Mouse (Mus musculus): ENCODE results near the gene Srpk1. TPM values are rescaled to one million over a fixed set of nuclear protein-coding genes. Genes with fewer than 3 reads are reported as not detected.

The Srpk1 gene
- polyA plus RNA-seq (2015; fragmentation: Nextera tagmentation; extraction: Ambion mirVana), result 79.4 and 80.8 TPM in 2 replicates

DNA sequence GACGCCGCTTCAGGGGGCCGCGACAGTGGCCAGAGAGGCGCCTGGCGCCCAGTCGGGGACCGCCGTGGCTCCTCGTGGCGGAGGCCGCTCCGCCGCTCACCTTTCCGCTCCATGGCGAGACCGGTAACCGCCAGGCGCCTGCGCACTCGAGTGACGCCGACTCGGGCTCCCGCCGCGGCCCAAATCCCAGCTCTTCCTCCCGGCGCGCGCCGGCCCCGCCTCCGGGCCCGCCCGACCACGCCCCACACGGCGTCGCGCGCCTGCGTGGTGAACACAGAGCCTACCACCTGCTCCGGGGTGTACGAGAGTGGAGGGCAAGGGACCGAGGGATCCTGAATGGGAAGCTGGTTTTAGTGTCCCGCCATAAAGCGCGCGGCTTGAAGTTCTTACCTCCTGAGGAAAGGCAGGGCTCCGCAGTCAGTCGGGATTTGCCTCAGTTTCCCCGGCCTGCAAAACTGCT is at the start of gene Srpk1:
Gene Srpk1 (minus strand): TSS at position 410 of the 460 bp plus-strand sequence.
- Histone ChIP-seq H3K4me1 (ENCODE audit: control insufficient read depth, insufficient read depth, low read depth, low read length) (peaks cover 17% of the 10 kb centered on the region), H3K9me3 (ENCODE audit: control insufficient read depth, low read length) (no peaks in the 10 kb centered on the region), H3K27me3 (replicated peaks; ENCODE audit: control insufficient read depth, insufficient read depth, low read length) (no peaks in the 10 kb centered on the region), H3K27ac (ENCODE audit: low read depth, low read length) (peak within 1 kb of the TSS; percentile 91), H3K4me3 (ENCODE audit: low read length) (peak within 1 kb of the TSS; percentile 88), H3K9ac (ENCODE audit: low read depth, low read length) (peak within 1 kb of the TSS; percentile 98), H3K36me3 (ENCODE audit: control insufficient read depth, insufficient read depth, low read length) (no peaks in the 10 kb centered on the region), H3K4me2 (ENCODE audit: low read length) (peak within 1 kb of the TSS; percentile 81)
- WGBS, result under 1% methylated on average over 38 of the region's 53 CpGs
- peak; percentile 98 for ATAC-seq

- Histone ChIP-seq H3K27me3 (replicated peaks; ENCODE audit: control insufficient read depth, insufficient read depth, low read length) (no peaks in the 10 kb centered on the region), H3K9ac (ENCODE audit: low read depth, low read length) (no peak overlapping the region), H3K27ac (ENCODE audit: low read depth, low read length) (no peak overlapping the region), H3K4me1 (ENCODE audit: control insufficient read depth, insufficient read depth, low read depth, low read length) (peaks cover 2% of the 10 kb centered on the region; the same call in 1 of the 2 replicates), H3K4me3 (ENCODE audit: low read length) (no peak overlapping the region), H3K4me2 (ENCODE audit: low read length) (no peak overlapping the region), H3K36me3 (ENCODE audit: control insufficient read depth, insufficient read depth, low read length) (no peaks in the 10 kb centered on the region), H3K9me3 (ENCODE audit: control insufficient read depth, low read length) (no peaks in the 10 kb centered on the region)
- ATAC-seq, result no peak
- 50% methylated on average over 6 of the region's 6 CpGs for WGBS
Observed at GRCm38 (mm10) chr17:28659564-28659963, 37.1 kb upstream of the Srpk1 start.

- no peaks in the 10 kb centered on the region for H3K36me3 ChIP-seq (ENCODE audit: control insufficient read depth, insufficient read depth, low read length)
- no peaks in the 10 kb centered on the region for H3K27me3 ChIP-seq (replicated peaks; ENCODE audit: control insufficient read depth, insufficient read depth, low read length)
- H3K9ac ChIP-seq (ENCODE audit: low read depth, low read length), result no peak overlapping the region
- no peaks in the 10 kb centered on the region for H3K9me3 ChIP-seq (ENCODE audit: control insufficient read depth, low read length)
- WGBS, result 17% methylated on average over 4 of the region's 4 CpGs
- no peak overlapping the region for H3K4me3 ChIP-seq (ENCODE audit: low read length)
- H3K27ac ChIP-seq (ENCODE audit: low read depth, low read length), result no peak overlapping the region
- no peak for ATAC-seq
- peaks cover 2% of the 10 kb centered on the region; the same call in 1 of the 2 replicates for H3K4me1 ChIP-seq (ENCODE audit: control insufficient read depth, insufficient read depth, low read depth, low read length)
- H3K4me2 ChIP-seq (ENCODE audit: low read length), result no peak overlapping the region
Observed at GRCm38 (mm10) chr17:28657936-28658335, 35.4 kb upstream of the Srpk1 start.

DNA sequence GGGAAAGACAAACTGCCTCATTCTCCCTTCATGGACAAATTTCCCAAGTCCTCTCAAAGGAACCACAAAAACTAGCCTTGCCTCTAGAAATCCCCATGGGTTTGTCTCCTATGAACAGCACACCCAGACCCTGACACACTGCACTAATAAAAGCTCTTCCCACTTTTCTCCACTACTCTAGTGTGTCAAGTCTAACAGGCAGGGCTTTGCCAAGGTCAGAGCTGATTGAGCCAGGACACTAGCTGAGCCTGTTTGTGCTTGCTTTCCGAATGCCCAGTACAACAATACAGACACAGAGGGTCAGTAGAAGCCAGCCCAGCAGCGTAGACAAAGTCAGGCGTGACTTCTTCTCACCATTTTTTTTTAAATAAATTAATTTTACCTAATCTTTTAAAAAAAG is 27.8 kb upstream of the Srpk1 start:
- Histone ChIP-seq H3K27me3 (replicated peaks; ENCODE audit: control insufficient read depth, insufficient read depth, low read length) (no peaks in the 10 kb centered on the region), H3K4me2 (ENCODE audit: low read length) (no peak overlapping the region), H3K36me3 (ENCODE audit: control insufficient read depth, insufficient read depth, low read length) (no peaks in the 10 kb centered on the region), H3K9ac (ENCODE audit: low read depth, low read length) (no peak overlapping the region), H3K4me3 (ENCODE audit: low read length) (no peak overlapping the region), H3K4me1 (ENCODE audit: control insufficient read depth, insufficient read depth, low read depth, low read length) (no peaks in the 10 kb centered on the region), H3K27ac (ENCODE audit: low read depth, low read length) (no peak overlapping the region), H3K9me3 (ENCODE audit: control insufficient read depth, low read length) (no peaks in the 10 kb centered on the region)
- ATAC-seq, result no peak
- 76% methylated on average over 3 of the region's 3 CpGs for WGBS

DNA sequence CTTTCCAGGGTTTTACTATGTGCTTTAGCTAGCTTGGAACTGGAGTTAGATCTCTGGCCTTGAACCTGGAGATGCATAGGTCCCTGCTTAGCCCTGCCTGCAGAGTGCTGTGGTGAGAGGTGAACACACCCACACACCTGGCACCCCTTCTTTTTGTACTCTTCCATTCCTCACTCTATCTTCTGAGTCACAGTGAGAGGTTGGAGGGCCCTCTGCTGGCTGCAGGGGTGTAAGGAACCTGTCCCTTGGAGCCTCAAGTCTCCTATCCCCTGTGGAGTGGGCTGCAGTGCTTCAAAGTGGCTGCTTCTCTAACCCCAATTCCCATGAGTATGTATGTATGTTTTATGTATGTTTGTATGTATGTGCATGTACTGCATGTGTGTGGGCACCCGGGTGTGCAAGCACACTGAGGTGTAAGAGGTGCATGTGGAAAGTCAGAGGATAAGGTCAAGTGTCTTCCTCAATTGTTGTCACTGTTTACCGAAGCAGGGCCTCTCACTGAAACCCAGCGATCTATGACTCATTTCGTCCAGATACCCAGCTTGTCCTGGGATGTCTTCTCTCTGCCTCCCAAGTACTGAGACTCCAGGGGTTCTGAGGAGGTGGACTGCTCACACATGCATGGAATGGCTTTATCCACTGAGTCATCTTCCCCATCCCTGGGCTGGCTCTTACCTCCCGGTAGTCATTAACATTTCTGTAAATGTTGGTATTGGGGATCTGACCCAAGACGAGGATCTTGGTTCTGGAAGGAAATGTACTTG is 26.3 kb upstream of the Srpk1 start:
- 53% methylated on average over 6 of the region's 6 CpGs for WGBS
- Histone ChIP-seq H3K4me2 (ENCODE audit: low read length) (no peak overlapping the region), H3K27me3 (replicated peaks; ENCODE audit: control insufficient read depth, insufficient read depth, low read length) (no peaks in the 10 kb centered on the region), H3K9me3 (ENCODE audit: control insufficient read depth, low read length) (no peaks in the 10 kb centered on the region), H3K4me3 (ENCODE audit: low read length) (no peak overlapping the region), H3K27ac (ENCODE audit: low read depth, low read length) (no peak overlapping the region), H3K4me1 (ENCODE audit: control insufficient read depth, insufficient read depth, low read depth, low read length) (no peaks in the 10 kb centered on the region), H3K36me3 (ENCODE audit: control insufficient read depth, insufficient read depth, low read length) (no peaks in the 10 kb centered on the region), H3K9ac (ENCODE audit: low read depth, low read length) (no peak overlapping the region)
- no peak for ATAC-seq

GRCm38 (mm10) chr17:28646221-28646620 is 23.7 kb upstream of the Srpk1 start:
- Histone ChIP-seq H3K9me3 (ENCODE audit: control insufficient read depth, low read length) (no peaks in the 10 kb centered on the region), H3K36me3 (ENCODE audit: control insufficient read depth, insufficient read depth, low read length) (no peaks in the 10 kb centered on the region), H3K27me3 (replicated peaks; ENCODE audit: control insufficient read depth, insufficient read depth, low read length) (no peaks in the 10 kb centered on the region), H3K9ac (ENCODE audit: low read depth, low read length) (no peak overlapping the region), H3K4me2 (ENCODE audit: low read length) (no peak overlapping the region), H3K4me3 (ENCODE audit: low read length) (no peak overlapping the region), H3K27ac (ENCODE audit: low read depth, low read length) (no peak overlapping the region), H3K4me1 (ENCODE audit: control insufficient read depth, insufficient read depth, low read depth, low read length) (no peaks in the 10 kb centered on the region)
- no peak for ATAC-seq
- WGBS, result 72% methylated on average over 3 of the region's 3 CpGs

GRCm38 (mm10) chr17:28644112-28644511 is 21.6 kb upstream of the Srpk1 start:
- no peaks in the 10 kb centered on the region for H3K9me3 ChIP-seq (ENCODE audit: control insufficient read depth, low read length)
- no peak overlapping the region for H3K9ac ChIP-seq (ENCODE audit: low read depth, low read length)
- no peaks in the 10 kb centered on the region for H3K36me3 ChIP-seq (ENCODE audit: control insufficient read depth, insufficient read depth, low read length)
- 51% methylated on average over 4 of the region's 4 CpGs for WGBS
- no peaks in the 10 kb centered on the region for H3K27me3 ChIP-seq (replicated peaks; ENCODE audit: control insufficient read depth, insufficient read depth, low read length)
- H3K4me1 ChIP-seq (ENCODE audit: control insufficient read depth, insufficient read depth, low read depth, low read length), result no peaks in the 10 kb centered on the region
- H3K4me2 ChIP-seq (ENCODE audit: low read length), result no peak overlapping the region
- no peak overlapping the region for H3K27ac ChIP-seq (ENCODE audit: low read depth, low read length)
- ATAC-seq, result no peak
- no peak overlapping the region for H3K4me3 ChIP-seq (ENCODE audit: low read length)

DNA sequence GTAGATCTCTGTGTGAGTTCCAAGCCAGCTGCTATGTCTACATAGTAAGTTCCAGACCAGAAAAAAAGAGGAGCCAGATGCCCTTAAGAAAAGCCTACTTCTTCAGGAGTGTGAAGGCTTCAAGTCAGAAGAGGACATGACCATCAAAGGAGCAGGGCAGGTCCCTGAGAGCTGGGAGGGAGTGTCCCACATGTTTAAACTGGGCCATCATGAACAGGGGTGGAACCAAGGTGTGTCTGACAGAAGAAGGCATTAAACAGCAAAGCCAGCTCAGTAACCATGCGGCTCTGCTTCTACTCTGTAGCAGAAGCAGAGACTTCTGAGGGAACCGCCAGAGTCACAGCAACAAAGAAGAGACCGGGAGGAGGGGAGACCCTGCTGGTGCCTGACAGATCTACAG is 21.2 kb upstream of the Srpk1 start:
- no peak overlapping the region for H3K4me2 ChIP-seq (ENCODE audit: low read length)
- H3K4me3 ChIP-seq (ENCODE audit: low read length), result no peak overlapping the region
- 36% methylated on average over 3 of the region's 3 CpGs for WGBS
- no peak overlapping the region for H3K9ac ChIP-seq (ENCODE audit: low read depth, low read length)
- ATAC-seq, result no peak
- H3K4me1 ChIP-seq (ENCODE audit: control insufficient read depth, insufficient read depth, low read depth, low read length), result no peaks in the 10 kb centered on the region
- no peaks in the 10 kb centered on the region for H3K9me3 ChIP-seq (ENCODE audit: control insufficient read depth, low read length)
- H3K27ac ChIP-seq (ENCODE audit: low read depth, low read length), result no peak overlapping the region
- no peaks in the 10 kb centered on the region for H3K27me3 ChIP-seq (replicated peaks; ENCODE audit: control insufficient read depth, insufficient read depth, low read length)
- no peaks in the 10 kb centered on the region for H3K36me3 ChIP-seq (ENCODE audit: control insufficient read depth, insufficient read depth, low read length)

DNA sequence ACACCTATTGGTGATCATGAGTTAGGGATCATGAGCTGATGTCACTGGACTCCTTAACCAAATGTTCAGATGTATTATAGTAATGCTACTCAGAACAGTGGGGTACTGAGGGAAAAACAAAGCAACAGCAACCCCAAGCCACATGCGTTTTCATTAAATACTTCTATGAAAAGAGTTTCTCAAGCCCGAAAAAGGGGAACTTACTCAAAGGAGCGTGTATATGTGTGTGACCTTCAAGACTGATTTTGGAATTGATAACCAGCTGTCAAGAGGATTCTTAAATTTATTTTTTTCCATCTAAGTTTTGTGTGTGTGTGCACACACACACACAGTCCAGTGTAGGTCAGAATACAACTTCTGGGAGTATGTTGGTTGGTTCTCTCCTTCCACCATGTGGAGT is 17.6 kb upstream of the Srpk1 start:
- Histone ChIP-seq H3K27ac (ENCODE audit: low read depth, low read length) (no peak overlapping the region), H3K27me3 (replicated peaks; ENCODE audit: control insufficient read depth, insufficient read depth, low read length) (no peaks in the 10 kb centered on the region), H3K4me2 (ENCODE audit: low read length) (no peak overlapping the region), H3K4me3 (ENCODE audit: low read length) (no peak overlapping the region), H3K4me1 (ENCODE audit: control insufficient read depth, insufficient read depth, low read depth, low read length) (no peaks in the 10 kb centered on the region; the same call in 1 of the 2 replicates), H3K9ac (ENCODE audit: low read depth, low read length) (no peak overlapping the region), H3K36me3 (ENCODE audit: control insufficient read depth, insufficient read depth, low read length) (no peaks in the 10 kb centered on the region), H3K9me3 (ENCODE audit: control insufficient read depth, low read length) (no peaks in the 10 kb centered on the region)
- ATAC-seq, result no peak
- 87% methylated on average over 3 of the region's 3 CpGs for WGBS
